ENCODE assay signal across 10 mouse cellular contexts in genomic region chr3:53371910-53372309, GRCm38 (mm10).
DNase-seq lines count a peak whose midpoint lies in the region; ATAC-seq lines count a peak whose summit lies in the region.
"Had no signal": no experiment of that assay in that cellular context is flagged by ENCODE, and none has a peak within 500 bp of the region (broad histone marks: within the 10 kb centered on the region; RNA-seq: fewer than 3 reads in every experiment).

No protein-coding gene starts in this region.

- DNase-seq in cerebellum, adult 11 months = peak; percentile 16
- DNase-seq in left cerebral cortex, postnatal 10 days (ENCODE audit: extremely low spot score in 1 of 2, low spot score in 2 of 2) = peak; percentile 21 to 39
- no peak for DNase-seq in left cerebral cortex, adult 11 months (ENCODE audit: low spot score)
- peak; percentile 71 for DNase-seq in Muller cell, postnatal 12 days (ENCODE audit: inconsistent ontology term)
- DNase-seq in gastrocnemius, postnatal 36 days = peak; percentile 14 to 27
- DNase-seq in heart, postnatal 14 days = no peak
- DNase-seq in ovary, postnatal 36 days (ENCODE audit: low spot score) = no peak
- DNase-seq: thymus, postnatal 25 days had no signal

- ATAC-seq in cerebellum, adult (ENCODE audit: insufficient number of reproducible peaks, low FRiP score, low TSS enrichment) = no peak
- ATAC-seq: intestine, embryonic 15.5 days had no signal

- intact Hi-C loops in left cerebral cortex, postnatal 10 days (cut with DNase I) = no loop called here
- intact Hi-C loops in gastrocnemius, postnatal 36 days (cut with DNase I) = no loop called here
- intact Hi-C loops in heart, postnatal 14 days (cut with DNase I) = no loop called here

Comparison
In these comparisons a context has a peak if more than half of its experiments do, and no peak if none do; other contexts are left out.
1. DNase-seq: peak in cerebellum, adult 11 months (single experiment), left cerebral cortex, postnatal 10 days (2 of 2), Muller cell, postnatal 12 days (single experiment) and gastrocnemius, postnatal 36 days (2 of 2); none in left cerebral cortex, adult 11 months (single experiment), heart, postnatal 14 days (0 of 2) and ovary, postnatal 36 days (single experiment).